Mouse (Mus musculus): ENCODE results near the gene Gm49321.

The Gm49321 gene

GRCm38 (mm10) chr12:73948415-73948814 lies 11.0 kb downstream of the Gm49321 start:
- in situ Hi-C loops (cut with MboI; ENCODE audit: low sequenced_read_pairs), result no loop called here

- in situ Hi-C loops (cut with MboI; ENCODE audit: low sequenced_read_pairs), result no loop called here
Observed at GRCm38 (mm10) chr12:73949318-73950058, 12.0 kb downstream of the Gm49321 start.

GRCm38 (mm10) chr12:73952879-73953278 lies 15.4 kb downstream of the Gm49321 start:
- in situ Hi-C loops (cut with MboI; ENCODE audit: low sequenced_read_pairs), result no loop called here

- in situ Hi-C loops (cut with MboI; ENCODE audit: low sequenced_read_pairs), result no loop called here
Observed at GRCm38 (mm10) chr12:73953420-73954186, 16.1 kb downstream of the Gm49321 start.

GRCm38 (mm10) chr12:73954785-73955184 lies 17.3 kb downstream of the Gm49321 start:
- in situ Hi-C loops (cut with MboI; ENCODE audit: low sequenced_read_pairs), result no loop called here

GRCm38 (mm10) chr12:73957676-73958075 lies 20.2 kb downstream of the Gm49321 start:
- in situ Hi-C loops (cut with MboI; ENCODE audit: low sequenced_read_pairs), result no loop called here

GRCm38 (mm10) chr12:73958830-73959229 lies 21.4 kb downstream of the Gm49321 start:
- in situ Hi-C loops (cut with MboI; ENCODE audit: low sequenced_read_pairs), result no loop called here

- in situ Hi-C loops (cut with MboI; ENCODE audit: low sequenced_read_pairs), result no loop called here
Observed at GRCm38 (mm10) chr12:73964291-73965281, 27.1 kb downstream of the Gm49321 start, which contains the start of gene Snapc1. Gene Snapc1 (plus strand): TSS chr12:73964481.

- in situ Hi-C loops (cut with MboI; ENCODE audit: low sequenced_read_pairs), result no loop called here
Observed at GRCm38 (mm10) chr12:73969142-73969541, 31.7 kb downstream of the Gm49321 start.

GRCm38 (mm10) chr12:73974584-73974983 lies 37.1 kb downstream of the Gm49321 start:
- in situ Hi-C loops (cut with MboI; ENCODE audit: low sequenced_read_pairs), result no loop called here

GRCm38 (mm10) chr12:73978144-73978543 lies 40.7 kb downstream of the Gm49321 start:
- in situ Hi-C loops (cut with MboI; ENCODE audit: low sequenced_read_pairs), result loop anchor here (25.0 kb wide), 1 partner anchor 416 kb away; no protein-coding TSS in a partner anchor

- in situ Hi-C loops (cut with MboI; ENCODE audit: low sequenced_read_pairs), result loop anchor here (25.0 kb wide), 1 partner anchor 417 kb away; no protein-coding TSS in a partner anchor
Observed at GRCm38 (mm10) chr12:73979667-73980066, 42.2 kb downstream of the Gm49321 start.

- in situ Hi-C loops (cut with MboI; ENCODE audit: low sequenced_read_pairs), result loop anchor here (25.0 kb wide), 1 partner anchor 420 kb away; no protein-coding TSS in a partner anchor
Observed at GRCm38 (mm10) chr12:73982533-73982932, 45.1 kb downstream of the Gm49321 start.

- in situ Hi-C loops (cut with MboI; ENCODE audit: low sequenced_read_pairs), result loop anchor here (25.0 kb wide), 1 partner anchor 424 kb away; no protein-coding TSS in a partner anchor
Observed at GRCm38 (mm10) chr12:73986299-73986698, 48.8 kb downstream of the Gm49321 start.

GRCm38 (mm10) chr12:73988393-73989008 lies 51.0 kb downstream of the Gm49321 start:
- in situ Hi-C loops (cut with MboI; ENCODE audit: low sequenced_read_pairs), result loop anchor here (25.0 kb wide), 1 partner anchor 426 kb away; no protein-coding TSS in a partner anchor

- in situ Hi-C loops (cut with MboI; ENCODE audit: low sequenced_read_pairs), result loop anchor here (25.0 kb wide), 1 partner anchor 427 kb away; no protein-coding TSS in a partner anchor
Observed at GRCm38 (mm10) chr12:73989594-73989993, 52.1 kb downstream of the Gm49321 start.

- in situ Hi-C loops (cut with MboI; ENCODE audit: low sequenced_read_pairs), result loop anchor here (25.0 kb wide), 1 partner anchor 435 kb away; no protein-coding TSS in a partner anchor
Observed at GRCm38 (mm10) chr12:73996906-73997296, 59.4 kb downstream of the Gm49321 start.

- in situ Hi-C loops (cut with MboI; ENCODE audit: low sequenced_read_pairs), result loop anchor here (25.0 kb wide), 1 partner anchor 435 kb away; no protein-coding TSS in a partner anchor
Observed at GRCm38 (mm10) chr12:73997297-73998127, 60.1 kb downstream of the Gm49321 start, which contains the start of gene Syt16. Gene Syt16 (plus strand): TSS chr12:73997661.

- in situ Hi-C loops (cut with MboI; ENCODE audit: low sequenced_read_pairs), result loop anchor here (25.0 kb wide), 1 partner anchor 436 kb away; no protein-coding TSS in a partner anchor
Observed at GRCm38 (mm10) chr12:73998128-73998456, 60.6 kb downstream of the Gm49321 start.
